Mouse (Mus musculus) left cerebral cortex, postnatal 36 days (tissue): ENCODE results near the gene Klf2. TPM values are rescaled to one million over a fixed set of nuclear protein-coding genes. Genes with fewer than 3 reads are reported as not detected.

ENCODE experiments used
- DNase-seq, 2 experiments: peaks; one replicate each; pipeline ENCODE4 v3.0.0; 2021 to 2022; ENCODE audit warnings: low spot score in 2 of 2, mixed read lengths in 1 of 2
- intact Hi-C: fragments of 180-260 bp; cut with DNase I; formaldehyde crosslinking; loops from one replicate; pipeline ENCODE4 v1.15.1; 2025
- total RNA-seq, 2 experiments: library from RNA; stranded (reverse); gene quantifications; 2 replicates each; pipeline ENCODE4 v1.2.3; 2021

The Klf2 gene
- total RNA-seq, result 10 to 100 TPM; 13.5 to 22.2 TPM

- intact Hi-C loops, result loop anchor here (5.0 kb wide), 2 partner anchors 33 to 47 kb away; no protein-coding TSS in a partner anchor
- peak; percentile 87 to 89 for DNase-seq
These were observed at the start of gene Klf2 for GRCm38 (mm10) chr8:72318801-72319322. Klf2 (plus strand) TSS chr8:72319033.

GRCm38 (mm10) chr8:72270606-72271005 lies 48.2 kb upstream of the Klf2 start:
- DNase-seq, result no peak
- intact Hi-C loops, result loop anchor here (5.0 kb wide), 1 partner anchor 47 kb away; the partner anchor contains the start of gene Klf2

- intact Hi-C loops, result loop anchor here (5.0 kb wide), 1 partner anchor 46 kb away; the partner anchor contains the start of gene Klf2
- DNase-seq, result no peak
These were observed 47.7 kb upstream of the Klf2 start for GRCm38 (mm10) chr8:72271051-72271660.

- intact Hi-C loops, result loop anchor here (5.0 kb wide), 1 partner anchor 46 kb away; the partner anchor contains the start of gene Klf2
- DNase-seq, result no peak
These were observed 47.1 kb upstream of the Klf2 start for GRCm38 (mm10) chr8:72271691-72272090.

- DNase-seq, result peak; percentile 51 to 53
- intact Hi-C loops, result loop anchor here (5.0 kb wide), 1 partner anchor 45 kb away; the partner anchor contains the start of gene Klf2
These were observed 46.5 kb upstream of the Klf2 start for GRCm38 (mm10) chr8:72272361-72272760.

- DNase-seq, result no peak
These were observed 45.6 kb upstream of the Klf2 start for GRCm38 (mm10) chr8:72273111-72273770.

GRCm38 (mm10) chr8:72273807-72274206 lies 45.0 kb upstream of the Klf2 start:
- no peak for DNase-seq
- intact Hi-C loops, result loop anchor here (5.0 kb wide), 1 partner anchor 43 kb away; the partner anchor contains the start of gene Klf2

More at GRCm38 (mm10) chr8:72273111-72273770, 45.6 kb upstream of the Klf2 start:
- intact Hi-C loops, result loop anchor here (5.0 kb wide), 1 partner anchor 44 kb away; the partner anchor contains the start of gene Klf2

GRCm38 (mm10) chr8:72277244-72277643 lies 41.6 kb upstream of the Klf2 start:
- intact Hi-C loops, result no loop called here
- no peak for DNase-seq

- intact Hi-C loops, result no loop called here
- no peak for DNase-seq
These were observed 39.7 kb upstream of the Klf2 start for GRCm38 (mm10) chr8:72279151-72279550.

- DNase-seq, result no peak
- intact Hi-C loops, result no loop called here
These were observed 37.2 kb upstream of the Klf2 start for GRCm38 (mm10) chr8:72281634-72282033.

- intact Hi-C loops, result no loop called here
- no peak for DNase-seq
These were observed 33.5 kb upstream of the Klf2 start for GRCm38 (mm10) chr8:72285285-72285684.

GRCm38 (mm10) chr8:72289051-72289450 lies 29.8 kb upstream of the Klf2 start:
- intact Hi-C loops, result no loop called here
- no peak for DNase-seq

GRCm38 (mm10) chr8:72291104-72291503 lies 27.7 kb upstream of the Klf2 start:
- intact Hi-C loops, result no loop called here
- DNase-seq, result no peak

- DNase-seq, result no peak
- intact Hi-C loops, result no loop called here
These were observed 25.5 kb upstream of the Klf2 start for GRCm38 (mm10) chr8:72293309-72293708.

- DNase-seq, result no peak
- intact Hi-C loops, result no loop called here
These were observed 23.7 kb upstream of the Klf2 start for GRCm38 (mm10) chr8:72295125-72295524.

- intact Hi-C loops, result no loop called here
- DNase-seq, result peak; percentile 63 to 65
These were observed 23.2 kb upstream of the Klf2 start for GRCm38 (mm10) chr8:72295679-72296078.

- no peak for DNase-seq
- intact Hi-C loops, result no loop called here
These were observed 22.3 kb upstream of the Klf2 start for GRCm38 (mm10) chr8:72296561-72296960.

GRCm38 (mm10) chr8:72298928-72299327 lies 19.9 kb upstream of the Klf2 start:
- no peak for DNase-seq
- intact Hi-C loops, result no loop called here

- no peak for DNase-seq
- intact Hi-C loops, result no loop called here
These were observed 18.0 kb upstream of the Klf2 start for GRCm38 (mm10) chr8:72300654-72301400.

- intact Hi-C loops, result no loop called here
- DNase-seq, result no peak
These were observed 17.3 kb upstream of the Klf2 start for GRCm38 (mm10) chr8:72301497-72301896.
